Mouse (Mus musculus) 3134 (cell line): Measurements from ENCODE around the gene Nsun2.
"Not testable (repeated sequence)": the region's sequence is repeated elsewhere in the genome, so short reads cannot be mapped to it uniquely, and the experiment has no call there.

Source experiments
- DNase-seq: peaks from one replicate; pipeline ENCODE4 v3.0.0-alpha.2; 2011; ENCODE audit warnings: low spot score; ENCODE audit not compliant: insufficient read length; ENCODE audit errors: extremely low read depth

The Nsun2 gene

GRCm38 (mm10) chr13:69586337-69586736, 52.8 kb downstream of the Nsun2 start:
- no peak for DNase-seq

GRCm38 (mm10) chr13:69587849-69588248, 54.3 kb downstream of the Nsun2 start:
- no peak for DNase-seq

GRCm38 (mm10) chr13:69588263-69588662, 54.7 kb downstream of the Nsun2 start:
- no peak for DNase-seq

GRCm38 (mm10) chr13:69591338-69591737, 57.8 kb downstream of the Nsun2 start:
- DNase-seq: no peak

- no peak for DNase-seq
Observed at GRCm38 (mm10) chr13:69592226-69592625, 58.7 kb downstream of the Nsun2 start.

- DNase-seq: peak; percentile 13
Observed at GRCm38 (mm10) chr13:69593453-69593852, 59.9 kb downstream of the Nsun2 start.

GRCm38 (mm10) chr13:69594577-69595256, 61.2 kb downstream of the Nsun2 start:
- DNase-seq: no peak

GRCm38 (mm10) chr13:69595911-69596310, 62.4 kb downstream of the Nsun2 start:
- DNase-seq: no peak

GRCm38 (mm10) chr13:69596515-69596914, 63.0 kb downstream of the Nsun2 start:
- DNase-seq: no peak

- DNase-seq: no peak
Observed at GRCm38 (mm10) chr13:69598867-69599266, 65.3 kb downstream of the Nsun2 start.

- DNase-seq: not testable (repeated sequence)
Observed at GRCm38 (mm10) chr13:69600863-69601262, 67.3 kb downstream of the Nsun2 start.

GRCm38 (mm10) chr13:69601321-69601720, 67.8 kb downstream of the Nsun2 start:
- no peak for DNase-seq

GRCm38 (mm10) chr13:69604670-69605069, 71.1 kb downstream of the Nsun2 start:
- no peak for DNase-seq

- DNase-seq: no peak
Observed at GRCm38 (mm10) chr13:69608734-69609133, 75.2 kb downstream of the Nsun2 start.

GRCm38 (mm10) chr13:69610751-69611397, 77.3 kb downstream of the Nsun2 start:
- DNase-seq: no peak

GRCm38 (mm10) chr13:69611398-69612174, 78.0 kb downstream of the Nsun2 start, which contains the start of gene Srd5a1:
Gene Srd5a1, minus strand, starts transcription at chr13:69611442.
- DNase-seq: peak; percentile 98

GRCm38 (mm10) chr13:69612175-69612544, 78.6 kb downstream of the Nsun2 start:
- DNase-seq: no peak

GRCm38 (mm10) chr13:69616716-69617115, 83.2 kb downstream of the Nsun2 start:
- no peak for DNase-seq

- DNase-seq: no peak
Observed at GRCm38 (mm10) chr13:69623843-69624242, 90.3 kb downstream of the Nsun2 start.

- DNase-seq: no peak
Observed at GRCm38 (mm10) chr13:69624510-69624909, 91.0 kb downstream of the Nsun2 start.

GRCm38 (mm10) chr13:69627941-69628340, 94.4 kb downstream of the Nsun2 start:
- DNase-seq: no peak

GRCm38 (mm10) chr13:69630576-69630975, 97.0 kb downstream of the Nsun2 start:
- DNase-seq: no peak
